Mouse (Mus musculus) thymus, adult 2 months (tissue): Measurements from ENCODE around the gene Zfyve9.

ENCODE experiments used
- CTCF ChIP-seq: fragments of 200-500 bp; IDR thresholded peaks from 2 replicates; pipeline ENCODE4 v1.5.1; 2012; ENCODE audit warnings: mild to moderate bottlenecking, control low read depth, low read length, moderate library complexity, borderline replicate concordance; ENCODE audit not compliant: control insufficient read depth, poor library complexity, insufficient read depth; ENCODE audit errors: extremely low read depth
- POLR2A ChIP-seq: fragments of 200-500 bp; IDR thresholded peaks from 2 replicates; pipeline ENCODE4 v1.6.1; 2012; ENCODE audit warnings: mild to moderate bottlenecking, low read length, control low read depth, moderate library complexity; ENCODE audit not compliant: control insufficient read depth, poor library complexity, insufficient read depth; ENCODE audit errors: extremely low read depth

DNA sequence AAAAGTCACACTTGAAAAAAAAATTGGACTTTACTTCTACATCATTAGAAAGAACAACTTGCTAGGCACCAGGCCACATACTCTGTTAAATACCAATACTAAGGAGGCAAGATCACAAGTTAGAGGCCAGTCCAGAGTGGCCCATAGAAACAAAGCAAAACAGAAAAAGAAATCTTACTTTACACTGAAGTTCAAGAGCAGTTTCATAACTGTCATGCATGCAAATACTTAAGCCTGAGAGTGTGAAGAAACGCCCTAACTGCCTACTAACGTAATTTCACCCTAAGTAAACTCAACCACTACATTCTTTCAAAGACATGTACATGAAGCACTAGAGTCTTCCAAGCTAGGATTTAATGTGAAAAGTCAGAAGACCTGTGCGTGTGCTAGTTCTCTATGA lies 45.1 kb upstream of the Zfyve9 start:
- TF ChIP-seq CTCF (no peak), POLR2A (no peak)
